Mouse (Mus musculus): ENCODE measurements at regions not wholly inside any gene's neighbourhood (a gene's known extent, or its start where the extent isn't known, plus 50 kb on each side); places are given as distances from the start of the nearest gene placed in this dataset.

GRCm38 (mm10) chr11:86881710-86882109, 74.2 kb upstream of the Dhx40 start:
- no peak for DNase-seq

GRCm38 (mm10) chr11:86879356-86879905, 71.9 kb upstream of the Dhx40 start:
- DNase-seq, result no peak

GRCm38 (mm10) chr11:86878327-86879065, 71.0 kb upstream of the Dhx40 start:
- DNase-seq, result no peak

- DNase-seq, result no peak
Measured at GRCm38 (mm10) chr11:86876509-86876908, 69.0 kb upstream of the Dhx40 start.

- DNase-seq, result no peak
Measured at GRCm38 (mm10) chr11:86875738-86876137, 68.2 kb upstream of the Dhx40 start.

- peak; percentile 49 for DNase-seq
Measured at GRCm38 (mm10) chr11:86874666-86875295, 67.2 kb upstream of the Dhx40 start.

GRCm38 (mm10) chr11:86873406-86873700, 65.8 kb upstream of the Dhx40 start:
- no peak for DNase-seq

- DNase-seq, result peak; percentile 65
Measured at GRCm38 (mm10) chr11:86872537-86873405, 65.2 kb upstream of the Dhx40 start.

- DNase-seq, result no peak
Measured at GRCm38 (mm10) chr11:86871782-86872181, 64.2 kb upstream of the Dhx40 start.

GRCm38 (mm10) chr11:86870486-86871165, 63.1 kb upstream of the Dhx40 start:
- peak; percentile 19 for DNase-seq

GRCm38 (mm10) chr11:86866931-86867330, 59.4 kb upstream of the Dhx40 start:
- no peak for DNase-seq

GRCm38 (mm10) chr11:86859864-86860528, 52.5 kb upstream of the Dhx40 start:
- no peak for DNase-seq

GRCm38 (mm10) chr11:86859236-86859817, 51.8 kb upstream of the Dhx40 start:
- DNase-seq, result no peak

- no peak for DNase-seq
Measured at GRCm38 (mm10) chr11:86858211-86858610, 50.7 kb upstream of the Dhx40 start.

Data from kidney, adult 11 months (tissue).